14 mouse cellular contexts compared by ENCODE assay signal in the genomic region with DNA sequence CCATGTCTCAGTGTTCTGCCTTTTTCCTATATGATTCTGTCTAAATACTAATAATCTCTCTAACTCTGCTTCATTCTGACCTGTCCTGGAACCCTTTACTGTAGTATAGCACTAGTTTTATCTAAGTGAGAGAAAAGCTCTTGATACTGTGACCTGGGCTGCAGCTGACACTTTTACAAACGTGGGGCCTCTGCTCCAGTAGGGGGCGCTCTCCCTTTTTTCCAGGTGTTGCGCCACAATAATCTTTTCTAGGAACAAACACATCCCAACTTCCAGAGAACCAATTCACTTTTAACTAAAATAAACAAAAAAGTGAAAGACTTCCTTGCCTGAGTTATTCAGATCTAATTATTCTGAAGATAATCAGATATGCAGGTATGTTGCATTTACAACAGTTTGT.
A peak's percentile ranks its signal among the peaks of the same experiment; 100 is the strongest.
DNase-seq lines count a peak whose midpoint lies in the region; ATAC-seq and TF ChIP-seq lines count a peak whose summit lies in the region.
"Had no signal": no experiment of that assay in that cellular context is flagged by ENCODE, and none has a peak within 500 bp of the region (broad histone marks: within the 10 kb centered on the region; RNA-seq: fewer than 3 reads in every experiment).

No protein-coding gene starts in this region.

- H3K36me3 ChIP-seq in kidney, adult 2 months (ENCODE audit: control insufficient read depth, insufficient read depth, low read length): no peaks in the 10 kb centered on the region
- H3K36me3 ChIP-seq in kidney, embryonic 14.5 days (ENCODE audit: control insufficient read depth, insufficient read depth, low read length): no peaks in the 10 kb centered on the region
- H3K36me3 ChIP-seq in ES-E14 (ENCODE audit: control insufficient read depth, insufficient read depth, low read length, poor library complexity, severe bottlenecking): no peaks in the 10 kb centered on the region
- H3K36me3 ChIP-seq in hindbrain, embryonic 13.5 days: no peaks in the 10 kb centered on the region
- H3K36me3 ChIP-seq: embryonic facial prominence, embryonic 15.5 days; liver, embryonic 15.5 days had no signal

- H3K4me3 ChIP-seq in kidney, adult 2 months (ENCODE audit: insufficient read depth, low read depth, low read length): no peak overlapping the region
- no peak overlapping the region for H3K4me3 ChIP-seq in kidney, embryonic 14.5 days (ENCODE audit: low read length)
- no peak overlapping the region for H3K4me3 ChIP-seq in ES-E14 (ENCODE audit: insufficient read depth in 1 of 2, low read depth in 1 of 2, low read length in 2 of 2, poor library complexity in 1 of 2, severe bottlenecking in 1 of 2)
- no peak overlapping the region for H3K4me3 ChIP-seq in hindbrain, embryonic 13.5 days
- H3K4me3 ChIP-seq: embryonic facial prominence, embryonic 15.5 days; liver, embryonic 15.5 days had no signal

- H3K9me3 ChIP-seq in kidney, embryonic 14.5 days (ENCODE audit: control insufficient read depth, low read length): no peaks in the 10 kb centered on the region
- no peaks in the 10 kb centered on the region for H3K9me3 ChIP-seq in ES-E14 (ENCODE audit: control insufficient read depth, insufficient read depth, low read depth, low read length)
- no peaks in the 10 kb centered on the region for H3K9me3 ChIP-seq in hindbrain, embryonic 13.5 days
- H3K9me3 ChIP-seq: embryonic facial prominence, embryonic 15.5 days; liver, embryonic 15.5 days had no signal

- H3K27me3 ChIP-seq in kidney, adult 2 months (replicated peaks; ENCODE audit: control insufficient read depth, insufficient read depth, low read length): no peaks in the 10 kb centered on the region
- no peaks in the 10 kb centered on the region for H3K27me3 ChIP-seq in kidney, embryonic 14.5 days (ENCODE audit: control insufficient read depth, insufficient read depth, low read length)
- no peaks in the 10 kb centered on the region for H3K27me3 ChIP-seq in hindbrain, embryonic 13.5 days
- H3K27me3 ChIP-seq: embryonic facial prominence, embryonic 15.5 days; liver, embryonic 15.5 days had no signal

- H3K4me2 ChIP-seq in kidney, embryonic 14.5 days (replicated peaks; ENCODE audit: low read depth, low read length): no peak overlapping the region
- H3K4me2 ChIP-seq in hindbrain, embryonic 13.5 days: no peak overlapping the region
- H3K4me2 ChIP-seq: embryonic facial prominence, embryonic 15.5 days; liver, embryonic 15.5 days had no signal

- WGBS in kidney, adult 2 months: 53% methylated on average over 3 of the region's 3 CpGs
- 44% methylated on average over 3 of the region's 3 CpGs for WGBS in kidney, embryonic 14.5 days
- 44% methylated on average over 3 of the region's 3 CpGs for WGBS in hindbrain, embryonic 13.5 days

- ATAC-seq in kidney, embryonic 14.5 days (ENCODE audit: low FRiP score, low TSS enrichment): no peak
- no peak for ATAC-seq in hindbrain, embryonic 13.5 days (ENCODE audit: low FRiP score)
- ATAC-seq: CD4-positive, CD25-positive, alpha-beta regulatory T cell, adult 4 months; forebrain, embryonic 14.5 days; inflammation-experienced regulatory T-cells, adult 6 months had no signal

- peak; percentile 31 for TF ChIP-seq CTCF in kidney, adult 2 months (conservative IDR thresholded peaks at IDR 0.05; ENCODE audit: insufficient read depth, insufficient read length, low read depth, low read length)
- peak; percentile 26; the same call in 1 of the 2 replicates for TF ChIP-seq CTCF in brain, embryonic 14.5 days (IDR thresholded peaks at IDR 0.05; ENCODE audit: borderline replicate concordance, extremely low read depth, insufficient read depth, insufficient read length)

- H3K27ac ChIP-seq in kidney, adult 2 months (ENCODE audit: insufficient read depth, low read depth, low read length): no peak overlapping the region
- no peak overlapping the region for H3K27ac ChIP-seq in kidney, embryonic 14.5 days (ENCODE audit: low read depth, low read length)
- H3K27ac ChIP-seq in ES-E14 (ENCODE audit: insufficient read depth, low read depth, low read length, poor library complexity, severe bottlenecking): no peak overlapping the region
- no peak overlapping the region for H3K27ac ChIP-seq in hindbrain, embryonic 13.5 days
- H3K27ac ChIP-seq: embryonic facial prominence, embryonic 15.5 days; liver, embryonic 15.5 days had no signal

- no peak for TF ChIP-seq POLR2A in kidney, adult 2 months (IDR thresholded peaks at IDR 0.05; ENCODE audit: low read depth, low read length)
- no peak for TF ChIP-seq POLR2A in brain, embryonic 14.5 days (IDR thresholded peaks at IDR 0.05; ENCODE audit: borderline replicate concordance, extremely low read depth, insufficient read depth, insufficient read length, poor library complexity, severe bottlenecking)

- H3K9ac ChIP-seq in kidney, embryonic 14.5 days (ENCODE audit: low read depth, low read length): no peak overlapping the region
- H3K9ac ChIP-seq in ES-E14 (ENCODE audit: insufficient read depth, low read depth, low read length, poor library complexity, severe bottlenecking): no peak overlapping the region
- no peak overlapping the region for H3K9ac ChIP-seq in hindbrain, embryonic 13.5 days
- H3K9ac ChIP-seq: embryonic facial prominence, embryonic 15.5 days; liver, embryonic 15.5 days had no signal

- no peak for DNase-seq in kidney, adult 2 months
- DNase-seq in lung, postnatal 36 days: peak; percentile 3
- DNase-seq in lung, postnatal 4 days: no peak
- DNase-seq in ES-E14 (ENCODE audit: low read depth, low spot score): peak; percentile 37
- DNase-seq in brain, embryonic 14.5 days (ENCODE audit: low read depth): no peak
- DNase-seq: cerebellum, adult 2 months; heart, postnatal 10 days had no signal

- no peaks in the 10 kb centered on the region for H3K4me1 ChIP-seq in kidney, adult 2 months (ENCODE audit: control insufficient read depth, insufficient read depth, low read length)
- H3K4me1 ChIP-seq in kidney, embryonic 14.5 days (ENCODE audit: control insufficient read depth, insufficient read depth, low read length): no peaks in the 10 kb centered on the region
- no peaks in the 10 kb centered on the region for H3K4me1 ChIP-seq in ES-E14 (ENCODE audit: control insufficient read depth in 2 of 2, insufficient read depth in 2 of 2, low read length in 2 of 2, poor library complexity in 1 of 2)
- H3K4me1 ChIP-seq in hindbrain, embryonic 13.5 days (replicated peaks): no peaks in the 10 kb centered on the region
- H3K4me1 ChIP-seq: embryonic facial prominence, embryonic 15.5 days; liver, embryonic 15.5 days had no signal

- in situ Hi-C loops in ES-E14 (cut with MboI; ENCODE audit: low sequenced_read_pairs in 2 of 2, unreplicated experiment in 2 of 2): no loop called here

TF ChIP-seq in ES-E14, 5 proteins besides CTCF, POLR2A, EP300 and RAD21:
- TF ChIP-seq ZC3H11A (IDR thresholded peaks at IDR 0.05; ENCODE audit: borderline replicate concordance, low read depth, low read length) (no peak), HCFC1 (IDR thresholded peaks at IDR 0.05; ENCODE audit: borderline replicate concordance, insufficient read depth, low read length) (no peak)

Comparison
In these comparisons a context has a peak if more than half of its experiments do, and no peak if none do; other contexts are left out.
1. DNase-seq: peak in lung, postnatal 36 days (single experiment) and ES-E14 (single experiment); none in kidney, adult 2 months (single experiment), lung, postnatal 4 days (0 of 2) and brain, embryonic 14.5 days (single experiment).